Mouse (Mus musculus): Measurements from ENCODE around the gene Manbal.

DNA sequence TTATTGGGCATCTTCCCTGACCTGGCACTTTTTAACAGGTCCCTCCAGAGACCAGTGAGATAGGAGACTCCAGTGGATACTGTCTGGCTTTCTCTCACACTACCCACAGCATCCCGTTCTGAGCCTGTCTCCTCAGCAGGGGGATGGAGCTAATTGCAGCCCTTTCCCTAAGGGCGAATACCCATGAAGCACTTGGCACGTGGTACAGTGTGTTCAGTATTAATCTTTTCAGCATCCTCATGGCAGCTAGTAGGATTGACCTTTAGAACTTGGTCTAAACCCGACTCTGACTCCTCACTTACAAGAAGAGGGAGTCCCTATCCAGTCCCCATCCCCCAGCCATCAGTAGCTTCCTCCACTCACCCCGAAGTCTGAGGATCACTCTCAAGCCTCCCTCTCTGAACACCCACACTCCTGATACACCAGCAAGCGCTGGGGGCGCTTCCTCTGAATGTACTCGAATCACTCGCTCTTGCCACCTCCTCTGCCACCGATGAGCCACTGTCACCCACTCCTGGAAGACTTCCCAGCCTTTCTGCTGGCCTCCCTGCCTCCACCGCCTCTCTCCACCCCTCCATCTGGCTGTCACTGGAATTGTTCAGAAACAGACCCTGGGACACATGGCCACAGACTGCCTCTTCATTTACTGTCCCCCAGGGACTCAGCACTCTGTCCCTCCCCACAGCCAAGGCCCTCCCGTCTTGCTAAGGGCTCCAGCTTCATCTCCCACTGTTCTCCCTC is 42.6 kb downstream of the Manbal start:
- TF ChIP-seq CTCF (IDR thresholded peaks at IDR 0.05; ENCODE audit: low read depth, low read length): no peak
- TF ChIP-seq GATA2 (IDR thresholded peaks at IDR 0.05; ENCODE audit: borderline replicate concordance, low read depth, low read length): no peak
- TF ChIP-seq GATA1 (IDR thresholded peaks at IDR 0.05; ENCODE audit: borderline replicate concordance, low read length): no peak
- no peak for TF ChIP-seq TAL1 (conservative IDR thresholded peaks at IDR 0.05; ENCODE audit: low read depth, low read length)

All from G1E (cell line).